Mouse (Mus musculus): ENCODE data around the gene Rab37. TPM values are rescaled to one million over a fixed set of nuclear protein-coding genes. Genes with fewer than 3 reads are reported as not detected.

Gene Rab37
- total and polyA plus RNA-seq, 3 experiments = 0.31 to 1.3 (median 0.32) TPM

GRCm38 (mm10) chr11:115058701-115059100 lies 32.5 kb upstream of the Rab37 start:
- no peaks in the 10 kb centered on the region for H3K4me1 ChIP-seq (ENCODE audit: control insufficient read depth, insufficient read depth, low read length)
- H3K79me2 ChIP-seq (replicated peaks; ENCODE audit: control insufficient read depth, insufficient read depth, low read length) = no peaks in the 10 kb centered on the region
- DNase-seq = no peak
- H3K27me3 ChIP-seq (ENCODE audit: control insufficient read depth, insufficient read depth, low read length) = peaks cover 3% of the 10 kb centered on the region; the same call in 1 of the 2 replicates
- no peaks in the 10 kb centered on the region for H3K36me3 ChIP-seq (ENCODE audit: control insufficient read depth, insufficient read depth, low read length)
- TF ChIP-seq CTCF (IDR thresholded peaks at IDR 0.05) (no peak), POLR2A (IDR thresholded peaks at IDR 0.05; ENCODE audit: insufficient read depth, low read depth, low read length) (no peak), EP300 (IDR thresholded peaks at IDR 0.05; ENCODE audit: insufficient read depth, low read depth, low read length) (no peak)
- no peak overlapping the region for H3K9ac ChIP-seq (ENCODE audit: low read depth, low read length)
- H3K27ac ChIP-seq = no peak overlapping the region
- 66% methylated on average over 4 of the region's 4 CpGs for WGBS
- intact Hi-C loops (cut with DNase I) = no loop called here
- H3K4me3 ChIP-seq = no peak overlapping the region

GRCm38 (mm10) chr11:115059797-115060196 lies 31.4 kb upstream of the Rab37 start:
- intact Hi-C loops (cut with DNase I) = no loop called here
- Histone ChIP-seq H3K9ac (ENCODE audit: low read depth, low read length) (no peak overlapping the region), H3K36me3 (ENCODE audit: control insufficient read depth, insufficient read depth, low read length) (no peaks in the 10 kb centered on the region), H3K4me3 (no peak overlapping the region), H3K4me1 (ENCODE audit: control insufficient read depth, insufficient read depth, low read length) (no peaks in the 10 kb centered on the region), H3K27ac (no peak overlapping the region), H3K27me3 (ENCODE audit: control insufficient read depth, insufficient read depth, low read length) (peaks cover 4% of the 10 kb centered on the region; the same call in 1 of the 2 replicates), H3K79me2 (replicated peaks; ENCODE audit: control insufficient read depth, insufficient read depth, low read length) (no peaks in the 10 kb centered on the region)
- 55% methylated on average over 2 of the region's 2 CpGs for WGBS
- no peak for DNase-seq
- no peak for TF ChIP-seq EP300 (IDR thresholded peaks at IDR 0.05; ENCODE audit: insufficient read depth, low read depth, low read length)
- no peak for TF ChIP-seq CTCF (IDR thresholded peaks at IDR 0.05)
- no peak for TF ChIP-seq POLR2A (IDR thresholded peaks at IDR 0.05; ENCODE audit: insufficient read depth, low read depth, low read length)

DNA sequence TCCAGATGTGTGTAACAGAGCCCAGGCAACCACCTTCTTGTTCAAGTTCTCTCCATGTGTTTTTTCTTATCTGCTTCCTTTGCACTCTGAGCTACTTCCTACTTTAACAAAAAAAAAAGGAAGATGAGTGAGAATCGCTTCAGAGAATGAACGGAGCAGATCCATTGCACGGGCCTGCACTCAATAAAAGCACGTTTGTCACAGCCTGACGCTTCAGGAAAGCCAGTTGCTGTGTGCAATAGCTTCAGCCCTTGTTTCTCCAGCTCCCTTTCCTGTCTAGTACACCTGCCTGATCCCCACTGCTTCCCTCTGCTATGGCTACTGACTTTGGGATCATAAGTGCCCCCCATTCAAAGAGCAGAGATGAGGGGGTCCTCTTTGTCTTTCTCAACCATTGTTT lies 29.2 kb upstream of the Rab37 start, which contains the start of gene Cd300e:
Gene Cd300e, minus strand, starts transcription at position 101 of the 400 bp plus-strand sequence.
- no peak within 1 kb of the TSS for H3K4me3 ChIP-seq
- DNase-seq = no peak
- intact Hi-C loops (cut with DNase I) = no loop called here
- H3K27ac ChIP-seq = no peak within 1 kb of the TSS
- no peak for TF ChIP-seq CTCF (IDR thresholded peaks at IDR 0.05)
- no peaks in the 10 kb centered on the region for H3K36me3 ChIP-seq (ENCODE audit: control insufficient read depth, insufficient read depth, low read length)
- peaks cover 4% of the 10 kb centered on the region; the same call in 1 of the 2 replicates for H3K27me3 ChIP-seq (ENCODE audit: control insufficient read depth, insufficient read depth, low read length)
- H3K9ac ChIP-seq (ENCODE audit: low read depth, low read length) = no peak within 1 kb of the TSS
- H3K4me1 ChIP-seq (ENCODE audit: control insufficient read depth, insufficient read depth, low read length) = no peaks in the 10 kb centered on the region
- no peaks in the 10 kb centered on the region for H3K79me2 ChIP-seq (replicated peaks; ENCODE audit: control insufficient read depth, insufficient read depth, low read length)
- WGBS = 29% methylated on average over 5 of the region's 5 CpGs

GRCm38 (mm10) chr11:115066768-115067167 lies 24.5 kb upstream of the Rab37 start:
- DNase-seq = no peak
- H3K9ac ChIP-seq (ENCODE audit: low read depth, low read length) = no peak overlapping the region
- TF ChIP-seq POLR2A (IDR thresholded peaks at IDR 0.05; ENCODE audit: insufficient read depth, low read depth, low read length) (no peak), EP300 (IDR thresholded peaks at IDR 0.05; ENCODE audit: insufficient read depth, low read depth, low read length) (no peak), CTCF (IDR thresholded peaks at IDR 0.05) (peak; percentile 21; the same call in 1 of the 2 replicates)

GRCm38 (mm10) chr11:115071015-115071551 lies 20.1 kb upstream of the Rab37 start:
- Histone ChIP-seq H3K4me3 (no peak overlapping the region), H3K36me3 (ENCODE audit: control insufficient read depth, insufficient read depth, low read length) (no peaks in the 10 kb centered on the region), H3K27ac (no peak overlapping the region; the same call in 1 of the 2 replicates), H3K4me1 (ENCODE audit: control insufficient read depth, insufficient read depth, low read length) (peaks cover 1% of the 10 kb centered on the region), H3K79me2 (replicated peaks; ENCODE audit: control insufficient read depth, insufficient read depth, low read length) (no peaks in the 10 kb centered on the region), H3K27me3 (ENCODE audit: control insufficient read depth, insufficient read depth, low read length) (no peaks in the 10 kb centered on the region), H3K9ac (ENCODE audit: low read depth, low read length) (no peak overlapping the region)
- WGBS = 13% methylated on average over 9 of the region's 9 CpGs
- DNase-seq = no peak
- intact Hi-C loops (cut with DNase I) = no loop called here
- no peak for TF ChIP-seq POLR2A (IDR thresholded peaks at IDR 0.05; ENCODE audit: insufficient read depth, low read depth, low read length)
- TF ChIP-seq CTCF (IDR thresholded peaks at IDR 0.05) = no peak

More at GRCm38 (mm10) chr11:115066768-115067167, 24.5 kb upstream of the Rab37 start:
- 65% methylated on average over 6 of the region's 6 CpGs for WGBS
- H3K4me3 ChIP-seq = no peak overlapping the region
- no peak overlapping the region for H3K27ac ChIP-seq
- peaks cover 3% of the 10 kb centered on the region; the same call in 1 of the 2 replicates for H3K27me3 ChIP-seq (ENCODE audit: control insufficient read depth, insufficient read depth, low read length)
- no peaks in the 10 kb centered on the region; the same call in 1 of the 2 replicates for H3K4me1 ChIP-seq (ENCODE audit: control insufficient read depth, insufficient read depth, low read length)
- H3K36me3 ChIP-seq (ENCODE audit: control insufficient read depth, insufficient read depth, low read length) = no peaks in the 10 kb centered on the region
- no peaks in the 10 kb centered on the region for H3K79me2 ChIP-seq (replicated peaks; ENCODE audit: control insufficient read depth, insufficient read depth, low read length)
- intact Hi-C loops (cut with DNase I) = no loop called here

DNA sequence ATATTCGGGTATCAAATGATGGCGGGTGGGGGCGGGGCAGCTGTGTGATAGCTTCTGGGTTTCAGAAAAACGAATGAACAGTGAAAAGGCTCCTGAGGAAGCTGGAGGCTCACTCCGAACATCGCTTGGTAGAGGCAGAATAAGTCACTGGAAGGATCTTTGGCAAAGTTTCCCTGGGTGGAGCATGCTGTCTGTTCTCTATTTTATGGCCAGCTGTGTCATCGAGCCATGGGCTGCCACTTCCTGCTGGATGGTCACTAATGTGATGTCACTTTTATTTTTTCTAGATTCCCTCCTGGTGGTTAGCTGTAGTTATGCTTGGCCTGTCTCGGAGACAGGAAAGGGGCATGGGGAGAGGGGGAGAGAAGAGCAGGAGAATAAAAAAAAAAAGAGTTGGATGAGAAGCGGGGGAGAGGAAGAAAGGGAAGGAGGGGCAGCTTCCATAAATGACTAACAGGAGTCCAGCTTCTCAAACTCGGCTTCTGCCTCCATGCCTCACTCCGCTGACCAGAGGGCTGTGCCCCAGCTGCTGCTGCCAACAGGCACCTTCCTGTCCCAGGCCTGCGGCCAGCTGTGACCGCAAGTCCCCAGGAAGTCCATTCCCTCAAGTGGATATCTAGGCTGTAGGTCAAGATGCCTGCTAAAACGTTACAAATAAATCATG lies 19.5 kb upstream of the Rab37 start:
- Histone ChIP-seq H3K27me3 (ENCODE audit: control insufficient read depth, insufficient read depth, low read length) (no peaks in the 10 kb centered on the region), H3K4me1 (ENCODE audit: control insufficient read depth, insufficient read depth, low read length) (peaks cover 1% of the 10 kb centered on the region), H3K9ac (ENCODE audit: low read depth, low read length) (no peak overlapping the region), H3K36me3 (ENCODE audit: control insufficient read depth, insufficient read depth, low read length) (no peaks in the 10 kb centered on the region), H3K79me2 (replicated peaks; ENCODE audit: control insufficient read depth, insufficient read depth, low read length) (no peaks in the 10 kb centered on the region), H3K27ac (peak overlapping the region; percentile 12; the same call in 1 of the 2 replicates), H3K4me3 (no peak overlapping the region)
- TF ChIP-seq CTCF (IDR thresholded peaks at IDR 0.05) (0 out of 2 replicates have a peak, but pooled peaks have one; percentile 8), POLR2A (IDR thresholded peaks at IDR 0.05; ENCODE audit: insufficient read depth, low read depth, low read length) (no peak), EP300 (IDR thresholded peaks at IDR 0.05; ENCODE audit: insufficient read depth, low read depth, low read length) (0 out of 2 replicates have a peak, but pooled peaks have one; percentile 9)
- intact Hi-C loops (cut with DNase I) = no loop called here
- DNase-seq = peak; percentile 59 to 76
- WGBS = 15% methylated on average over 14 of the region's 14 CpGs

All from heart, adult 2 months (tissue).